Mouse (Mus musculus) forebrain, embryonic 10.5 days (tissue): ENCODE data around the gene Dnah7a. TPM values are rescaled to one million over a fixed set of nuclear protein-coding genes. Genes with fewer than 3 reads are reported as not detected.
"Not testable (repeated sequence)": the region's sequence is repeated elsewhere in the genome, so short reads cannot be mapped to it uniquely, and the experiment has no call there.

Experiments used
- DNase-seq: peaks from one replicate; pipeline ENCODE4 v3.0.0-alpha.2; 2017; ENCODE audit warnings: low spot score; ENCODE audit errors: extremely low spot score
- H3K27ac ChIP-seq: fragments of 300-500 bp; sonication (generic); 2 replicates; pipeline ENCODE4 v1.5.1; 2016; ENCODE audit warnings: mild to moderate bottlenecking
- H3K27me3 ChIP-seq: fragments of 300-500 bp; sonication (generic); 2 replicates; pipeline ENCODE4 v1.6.1; 2016; ENCODE audit warnings: mild to moderate bottlenecking; ENCODE audit not compliant: poor library complexity, severe bottlenecking
- H3K36me3 ChIP-seq: fragments of 300-500 bp; sonication (generic); replicated peaks from 2 replicates; pipeline ENCODE4 v1.6.1; 2016; ENCODE audit warnings: mild to moderate bottlenecking, moderate library complexity
- H3K4me1 ChIP-seq: fragments of 300-500 bp; sonication (generic); 2 replicates; pipeline ENCODE4 v1.6.1; 2016
- H3K4me3 ChIP-seq: fragments of 300-500 bp; sonication (generic); 2 replicates; pipeline ENCODE4 v1.5.1; 2016; ENCODE audit warnings: mild to moderate bottlenecking, moderate library complexity
- H3K9me3 ChIP-seq: fragments of 300-500 bp; sonication (generic); 2 replicates; pipeline ENCODE4 v1.6.1; 2016; ENCODE audit warnings: mild to moderate bottlenecking, moderate library complexity
- whole genome bisulfite sequencing: fragments of 180-500 bp; shearing (Covaris S2); methylation state at CpG from one replicate; pipeline ENCODE4 v1.1.7; 2016; 5-methylcytosine and 5-hydroxymethylcytosine counted together
- polyA plus RNA-seq: library from polyadenylated mRNA; unstranded; fragments of >200 nt; fragmentation: Nextera tagmentation; extraction: Ambion mirVana; gene quantifications from 2 replicates; pipeline ENCODE4 v1.2.1, GENCODE M21; 2016

The Dnah7a gene
- polyA plus RNA-seq, 1 experiment from 2014 or later, result 9.6 TPM

DNA sequence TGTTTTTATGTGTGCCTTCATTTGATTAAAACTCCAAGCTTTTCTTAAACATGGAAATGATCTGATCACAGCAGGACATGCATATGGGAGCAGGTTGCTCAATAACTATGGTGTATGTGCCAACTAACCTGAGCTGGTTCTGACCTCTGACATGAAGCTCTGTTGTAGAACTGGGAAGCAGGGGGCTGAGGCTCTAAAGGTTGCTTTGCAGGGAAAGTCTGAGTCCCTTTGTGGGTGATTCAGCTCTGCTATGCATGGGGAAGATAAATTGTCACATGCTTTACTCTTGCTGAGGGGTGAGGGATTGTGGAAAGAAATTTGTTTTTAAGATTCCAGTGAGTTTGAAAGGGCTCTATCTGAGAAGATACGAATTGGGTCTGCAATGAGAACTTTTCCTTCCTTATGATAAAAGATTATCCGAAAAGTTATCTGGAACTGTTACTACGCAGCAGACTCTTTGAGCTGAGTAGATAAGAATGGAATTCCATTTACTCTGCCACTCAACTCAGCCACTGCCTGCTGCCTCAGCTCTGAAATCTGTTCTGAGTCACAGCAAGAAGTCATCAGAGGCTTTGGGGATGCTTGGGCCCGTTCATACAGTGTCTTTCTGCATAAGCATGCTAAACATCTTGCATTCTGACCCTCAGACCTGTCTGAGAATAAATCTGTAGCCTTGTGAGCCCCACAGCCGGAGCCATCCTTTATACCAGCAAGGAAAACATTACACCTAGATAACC lies 22.1 kb upstream of the Dnah7a start:
- Histone ChIP-seq H3K4me1 (no peaks in the 10 kb centered on the region), H3K9me3 (no peaks in the 10 kb centered on the region), H3K27ac (no peak overlapping the region), H3K27me3 (no peaks in the 10 kb centered on the region), H3K36me3 (no peaks in the 10 kb centered on the region), H3K4me3 (no peak overlapping the region)
- WGBS, result 82% methylated on average over 5 of the region's 5 CpGs
- DNase-seq, result no peak

DNA sequence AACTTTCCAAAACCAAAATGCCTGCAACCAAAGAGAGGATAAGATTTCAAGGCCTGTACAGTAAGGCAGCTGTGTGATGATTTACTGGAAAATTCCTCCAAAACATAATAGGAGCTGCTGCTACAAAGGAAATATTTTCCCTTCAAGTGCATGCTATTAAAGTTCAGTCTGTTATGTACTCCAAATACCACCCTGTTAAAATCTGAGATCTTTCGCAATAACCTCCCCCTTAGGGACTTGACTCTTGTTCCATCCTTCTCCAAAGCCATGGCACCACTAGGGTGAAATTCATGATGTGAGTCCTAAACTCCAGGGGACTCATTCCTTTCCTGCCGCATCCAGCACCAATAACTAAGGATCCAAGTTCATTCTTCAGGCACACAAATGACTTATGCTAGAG lies 20.3 kb upstream of the Dnah7a start:
- WGBS, result 92% methylated on average over 2 of the region's 2 CpGs
- no peaks in the 10 kb centered on the region for H3K9me3 ChIP-seq

DNA sequence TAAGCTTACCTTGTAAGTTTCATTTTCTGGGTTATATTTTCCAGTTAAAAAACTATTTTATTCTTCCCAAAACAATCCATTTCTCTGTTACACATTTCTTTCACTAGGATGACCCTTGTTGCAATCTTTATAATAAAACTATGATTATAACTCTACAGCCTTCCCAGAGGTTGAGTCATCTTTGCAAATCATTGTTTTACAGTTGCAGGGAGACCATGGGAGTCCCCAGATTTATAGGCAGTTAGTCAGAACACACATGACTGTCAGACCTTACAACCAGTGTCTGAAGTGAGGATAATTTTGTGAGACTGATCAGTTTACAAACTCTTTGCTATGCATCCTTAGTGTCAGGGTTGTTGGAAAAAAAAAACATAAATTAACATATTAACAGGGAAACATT lies 14.8 kb upstream of the Dnah7a start:
- Histone ChIP-seq H3K36me3 (no peaks in the 10 kb centered on the region), H3K4me3 (no peak overlapping the region), H3K9me3 (no peaks in the 10 kb centered on the region), H3K27me3 (no peaks in the 10 kb centered on the region), H3K4me1 (no peaks in the 10 kb centered on the region), H3K27ac (no peak overlapping the region)
- no peak for DNase-seq

More for the DNA sequence above, 20.3 kb upstream of the Dnah7a start:
- H3K4me1 ChIP-seq, result no peaks in the 10 kb centered on the region
- H3K27ac ChIP-seq, result no peak overlapping the region
- no peaks in the 10 kb centered on the region for H3K36me3 ChIP-seq
- H3K4me3 ChIP-seq, result no peak overlapping the region
- H3K27me3 ChIP-seq, result no peaks in the 10 kb centered on the region
- no peak for DNase-seq

DNA sequence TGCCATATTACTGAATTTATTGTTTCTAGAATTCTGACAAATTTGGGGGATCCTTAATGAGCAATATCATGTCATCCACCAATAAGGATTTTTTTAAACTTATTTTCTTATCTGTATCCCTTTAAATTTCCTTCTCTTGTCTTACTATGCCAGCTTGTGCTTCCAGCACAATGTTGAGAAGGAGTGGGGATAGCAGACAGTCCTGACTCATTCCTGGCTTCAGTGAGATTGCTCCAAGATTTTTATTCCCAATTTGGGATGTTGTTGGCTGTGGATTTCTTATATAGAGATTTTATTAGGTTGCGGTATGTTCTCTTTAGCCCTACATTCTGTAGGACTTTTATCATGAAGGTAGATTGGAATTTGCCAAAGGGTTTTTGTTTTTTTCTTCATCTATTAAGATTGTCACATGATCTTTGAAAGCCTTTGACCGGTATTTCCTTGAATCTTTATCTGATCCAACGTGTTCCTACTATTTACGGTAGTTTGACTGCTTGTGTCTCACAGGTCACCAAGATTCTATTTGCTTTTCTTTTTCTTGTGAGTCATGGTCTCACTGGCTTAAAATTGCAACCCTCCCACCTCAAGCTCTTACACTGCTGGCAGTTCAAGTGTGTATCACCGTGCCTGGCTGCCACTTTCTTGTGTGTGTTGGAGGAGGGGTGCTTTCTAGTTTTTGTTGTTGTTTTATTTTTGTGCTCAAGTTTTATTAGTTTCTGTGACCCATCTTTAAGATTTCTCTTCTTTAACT lies 14.2 kb upstream of the Dnah7a start:
- Histone ChIP-seq H3K27me3 (no peaks in the 10 kb centered on the region), H3K36me3 (no peaks in the 10 kb centered on the region), H3K4me3 (no peak overlapping the region), H3K27ac (no peak overlapping the region), H3K4me1 (no peaks in the 10 kb centered on the region), H3K9me3 (no peaks in the 10 kb centered on the region)
- no peak for DNase-seq
- 85% methylated on average over 5 of the region's 5 CpGs for WGBS

DNA sequence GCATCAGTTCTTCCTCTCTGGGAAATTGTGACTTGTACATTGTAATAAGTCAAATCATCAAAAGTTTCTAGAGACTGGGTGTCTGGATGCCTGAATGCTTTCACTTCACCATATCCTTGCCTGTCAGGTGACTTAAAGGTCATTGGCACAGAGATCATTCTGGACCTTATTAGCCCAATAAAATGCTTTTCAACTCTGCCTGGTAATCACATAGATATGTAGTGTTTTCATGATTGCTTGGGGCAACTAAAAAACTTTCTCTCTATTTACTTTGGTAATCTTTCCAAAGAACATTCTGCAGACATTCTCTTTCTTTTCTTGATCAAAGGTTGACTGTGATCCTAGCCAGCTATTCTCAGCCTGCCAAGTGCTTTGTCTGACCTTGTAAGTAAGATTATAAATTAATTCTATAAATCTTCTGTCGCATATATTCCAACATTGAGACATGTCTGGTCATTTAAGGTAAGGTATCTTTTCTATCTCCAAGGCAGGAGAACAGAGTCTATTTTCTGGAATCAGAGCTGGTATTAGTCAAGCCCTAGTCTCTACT lies 9.5 kb upstream of the Dnah7a start:
- H3K36me3 ChIP-seq, result no peaks in the 10 kb centered on the region
- DNase-seq, result no peak

DNA sequence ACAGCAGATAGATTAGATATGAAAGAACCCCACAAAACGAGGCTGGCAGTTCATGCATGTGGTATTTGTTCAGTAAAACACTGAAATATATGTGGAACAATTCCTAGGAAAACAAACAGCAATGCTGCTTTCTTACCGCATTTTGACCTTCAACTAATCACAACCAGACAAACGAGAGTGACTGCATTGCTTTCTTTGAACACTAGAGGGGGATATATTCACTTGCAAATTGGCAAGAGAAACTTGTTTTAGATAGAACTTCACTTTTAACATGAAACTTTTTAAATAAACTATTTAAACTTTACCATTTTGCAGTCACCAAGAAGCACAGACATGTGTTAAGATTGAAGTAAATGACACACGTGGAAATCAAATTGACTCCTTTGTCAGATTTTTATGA lies 8.9 kb upstream of the Dnah7a start:
- WGBS, result 5% methylated on average over 4 of the region's 4 CpGs
- Histone ChIP-seq H3K27ac (no peak overlapping the region), H3K27me3 (no peaks in the 10 kb centered on the region), H3K4me1 (no peaks in the 10 kb centered on the region), H3K4me3 (no peak overlapping the region), H3K9me3 (no peaks in the 10 kb centered on the region), H3K36me3 (no peaks in the 10 kb centered on the region)
- DNase-seq, result no peak

More for the DNA sequence above, 9.5 kb upstream of the Dnah7a start:
- H3K4me1 ChIP-seq, result no peaks in the 10 kb centered on the region
- no peaks in the 10 kb centered on the region for H3K27me3 ChIP-seq
- 92% methylated on average over 1 of the region's 1 CpGs for WGBS
- no peak overlapping the region for H3K4me3 ChIP-seq
- no peaks in the 10 kb centered on the region for H3K9me3 ChIP-seq
- no peak overlapping the region for H3K27ac ChIP-seq

DNA sequence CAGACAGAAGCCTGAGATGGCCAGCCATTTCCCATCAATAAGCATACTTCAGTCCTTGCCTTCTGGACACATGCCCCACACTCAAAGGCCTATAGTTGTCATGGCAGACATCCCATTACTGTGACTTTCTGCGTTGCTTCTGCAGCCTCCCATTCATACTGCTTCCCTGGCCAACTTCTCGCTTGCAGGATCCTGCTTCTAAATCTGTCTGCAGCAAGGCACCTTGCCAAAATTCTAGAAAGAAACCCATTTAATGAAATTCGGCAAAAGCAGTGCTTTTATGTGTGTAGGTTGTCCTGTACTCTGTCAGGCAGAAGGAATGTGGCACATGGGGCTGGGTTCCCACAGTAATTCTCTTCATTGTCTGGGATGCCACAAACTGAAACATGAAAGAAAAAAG lies 6.8 kb upstream of the Dnah7a start:
- 70% methylated on average over 3 of the region's 3 CpGs for WGBS
- H3K27me3 ChIP-seq, result not testable (repeated sequence)

DNA sequence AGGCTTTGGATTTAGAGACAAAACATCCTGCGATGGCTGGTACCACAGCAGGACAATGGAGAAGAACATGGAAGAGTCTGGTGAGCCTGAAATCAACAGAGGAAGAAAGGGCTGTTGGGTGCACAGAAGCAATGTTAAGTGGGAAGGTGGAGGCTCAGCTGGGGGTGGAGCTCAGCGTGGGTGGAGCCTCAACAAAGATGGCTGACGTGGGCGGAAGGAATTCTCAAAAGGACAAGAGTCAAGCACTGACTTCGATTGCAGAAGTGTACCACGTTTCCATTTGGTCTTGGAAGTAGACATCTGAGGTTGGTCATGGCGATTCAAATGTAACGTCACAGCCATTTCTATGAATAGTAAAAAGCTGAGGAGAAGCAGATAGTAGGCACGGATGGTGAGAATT lies 4.5 kb upstream of the Dnah7a start:
- Histone ChIP-seq H3K9me3 (no peaks in the 10 kb centered on the region), H3K4me3 (no peak overlapping the region), H3K27me3 (no peaks in the 10 kb centered on the region), H3K36me3 (no peaks in the 10 kb centered on the region), H3K4me1 (peaks cover 11% of the 10 kb centered on the region), H3K27ac (no peak overlapping the region)
- DNase-seq, result no peak
- 92% methylated on average over 9 of the region's 9 CpGs for WGBS

More for the DNA sequence above, 6.8 kb upstream of the Dnah7a start:
- H3K4me1 ChIP-seq, H3K4me3 ChIP-seq, DNase-seq, H3K36me3 ChIP-seq, H3K27ac ChIP-seq, H3K9me3 ChIP-seq: not testable (repeated sequence)

DNA sequence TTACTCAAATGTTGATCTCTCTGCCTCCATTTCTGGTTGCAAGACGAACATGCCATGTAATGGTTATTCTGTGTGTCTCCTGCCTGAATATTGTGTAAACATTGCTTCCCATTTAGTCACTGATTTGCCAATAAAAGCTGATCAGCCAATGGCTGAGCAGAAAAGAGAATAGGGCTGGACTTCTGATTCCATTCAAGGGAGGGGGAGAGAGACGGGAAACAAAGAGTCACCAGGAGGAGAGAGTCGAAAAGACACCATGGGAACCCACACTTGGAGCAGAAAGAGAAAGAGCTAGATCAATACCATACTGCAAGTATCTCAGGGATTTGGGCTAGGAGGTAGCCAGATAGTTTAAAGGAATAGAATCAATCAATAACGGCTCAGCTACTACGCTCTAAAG lies 3.0 kb upstream of the Dnah7a start:
- not testable (repeated sequence) for H3K4me3 ChIP-seq, H3K36me3 ChIP-seq, H3K9me3 ChIP-seq, DNase-seq, H3K27me3 ChIP-seq, H3K27ac ChIP-seq
- WGBS, result 74% methylated on average over 5 of the region's 5 CpGs
- H3K4me1 ChIP-seq, result peaks cover 14% of the 10 kb centered on the region

DNA sequence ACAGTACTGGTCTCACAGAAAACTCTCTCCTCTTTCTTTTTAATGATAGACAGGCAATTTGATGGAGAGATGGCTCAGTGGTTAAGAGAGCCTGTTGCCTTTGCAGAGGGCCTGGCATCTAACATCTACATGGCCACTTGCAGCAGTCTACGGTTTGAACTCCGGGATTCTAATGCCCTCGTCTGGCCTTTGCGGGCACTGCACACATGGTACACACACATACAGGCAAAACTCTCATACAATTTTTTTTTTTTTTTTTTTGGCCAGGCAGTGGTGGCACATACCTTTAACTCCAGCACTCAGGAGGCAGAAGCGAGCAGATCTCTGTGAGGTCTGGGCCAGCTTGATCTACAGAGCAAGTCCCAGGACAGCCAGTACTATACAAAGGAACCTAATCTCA lies 2.4 kb downstream of the Dnah7a start:
- 86% methylated on average over 5 of the region's 5 CpGs for WGBS
- peaks cover 14% of the 10 kb centered on the region for H3K4me1 ChIP-seq

DNA sequence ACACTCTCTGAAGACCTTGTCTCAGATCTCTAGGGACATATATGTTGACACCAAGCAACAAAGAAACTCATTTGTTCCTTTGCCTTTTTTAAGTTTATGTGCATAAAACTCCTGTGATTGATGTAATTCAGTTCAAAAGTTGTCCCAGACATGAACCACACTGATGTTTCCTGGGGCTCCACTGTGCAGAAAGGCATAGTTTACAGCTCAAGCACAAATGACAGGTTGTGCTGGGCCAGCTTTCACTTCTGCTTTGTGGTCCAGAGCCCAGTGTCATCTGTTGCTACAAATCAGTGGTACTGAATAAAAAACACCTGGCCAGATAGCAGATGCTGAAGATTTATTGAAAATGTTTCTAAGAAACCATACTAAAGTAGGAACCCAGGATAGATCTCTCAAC lies 42.3 kb downstream of the Dnah7a start:
- H3K27ac ChIP-seq, H3K36me3 ChIP-seq, H3K27me3 ChIP-seq, DNase-seq, H3K9me3 ChIP-seq, H3K4me1 ChIP-seq, H3K4me3 ChIP-seq: not testable (repeated sequence)

More for the DNA sequence above, 2.4 kb downstream of the Dnah7a start:
- Histone ChIP-seq H3K9me3 (no peaks in the 10 kb centered on the region), H3K4me3 (no peak overlapping the region), H3K36me3 (no peaks in the 10 kb centered on the region), H3K27me3 (no peaks in the 10 kb centered on the region), H3K27ac (no peak overlapping the region)
- no peak for DNase-seq

DNA sequence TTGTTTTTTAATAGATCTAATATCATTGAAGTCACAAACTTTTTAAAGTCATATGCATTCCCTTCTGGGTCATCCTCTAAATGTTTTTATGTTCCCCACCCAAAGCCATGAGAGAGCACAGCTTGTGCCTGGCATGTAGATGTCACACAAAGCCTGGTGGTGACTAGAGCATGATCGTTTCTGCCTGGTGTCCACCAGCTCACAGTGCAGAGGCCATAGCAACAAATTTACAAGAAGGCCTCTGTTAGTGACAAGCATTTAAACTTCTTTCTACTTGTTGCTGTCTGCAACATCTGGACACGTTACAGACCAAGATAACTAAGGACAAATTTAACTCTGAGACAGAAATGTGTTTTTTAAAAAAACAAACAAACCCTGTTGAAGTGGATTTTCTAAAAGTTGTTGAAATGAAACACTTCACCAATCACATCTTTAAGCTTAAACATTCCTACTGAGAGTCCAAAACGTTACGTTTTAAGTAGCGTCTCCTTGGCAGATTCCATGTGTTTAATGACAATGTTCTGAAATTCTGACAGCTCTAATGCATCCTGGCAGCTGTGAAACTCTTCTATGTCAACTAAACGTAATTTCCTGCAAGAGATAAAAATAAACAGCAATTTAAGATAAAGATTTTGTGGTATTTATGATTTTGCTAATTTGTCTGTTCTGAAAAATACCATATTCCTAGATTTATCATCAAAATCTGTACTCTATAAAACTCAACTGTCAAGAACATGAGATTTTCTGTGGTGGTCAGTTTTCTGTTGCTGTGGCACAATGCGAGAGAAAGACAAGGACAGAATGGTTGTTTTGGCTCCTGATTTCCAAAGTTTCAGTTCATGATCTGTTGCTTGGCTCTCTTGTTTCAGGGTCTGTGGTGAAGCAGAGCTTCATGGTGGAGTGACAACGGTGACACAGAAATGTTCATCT lies 66.5 kb downstream of the Dnah7a start:
- Histone ChIP-seq H3K27ac (no peak overlapping the region), H3K36me3 (no peaks in the 10 kb centered on the region), H3K4me1 (no peaks in the 10 kb centered on the region), H3K4me3 (no peak overlapping the region), H3K27me3 (no peaks in the 10 kb centered on the region), H3K9me3 (no peaks in the 10 kb centered on the region)
- 87% methylated on average over 8 of the region's 8 CpGs for WGBS
- no peak for DNase-seq
